Mouse (Mus musculus) cerebellum, adult 8-10 months (tissue): ENCODE results near the gene Il11ra1.
"Not testable (repeated sequence)": the region's sequence is repeated elsewhere in the genome, so short reads cannot be mapped to it uniquely, and the experiment has no call there.

Experiments used
- DNase-seq: peaks from one replicate; pipeline ENCODE4 v3.0.0; 2022

Gene Il11ra1

GRCm38 (mm10) chr4:41755338-41756305, 55.8 kb downstream of the Il11ra1 start, which contains the start of gene Sigmar1:
Sigmar1 (minus strand) TSS chr4:41756157.
- peak; percentile 92 for DNase-seq

- DNase-seq = no peak
These were observed 56.7 kb downstream of the Il11ra1 start for GRCm38 (mm10) chr4:41756440-41756839.

- DNase-seq = peak; percentile 28
These were observed 57.5 kb downstream of the Il11ra1 start for GRCm38 (mm10) chr4:41757321-41757720.

- DNase-seq = peak; percentile 18
These were observed 58.2 kb downstream of the Il11ra1 start for GRCm38 (mm10) chr4:41758021-41758420.

GRCm38 (mm10) chr4:41758701-41759100, 58.9 kb downstream of the Il11ra1 start:
- DNase-seq = peak; percentile 18

GRCm38 (mm10) chr4:41759206-41759605, 59.4 kb downstream of the Il11ra1 start:
- peak; percentile 32 for DNase-seq

- DNase-seq = no peak
These were observed 60.0 kb downstream of the Il11ra1 start for GRCm38 (mm10) chr4:41759656-41760287.

GRCm38 (mm10) chr4:41760288-41760721, 60.5 kb downstream of the Il11ra1 start:
- peak; percentile 92 for DNase-seq

GRCm38 (mm10) chr4:41760911-41761310, 61.1 kb downstream of the Il11ra1 start:
- no peak for DNase-seq

GRCm38 (mm10) chr4:41761680-41762079, 61.9 kb downstream of the Il11ra1 start:
- no peak for DNase-seq

- DNase-seq = peak; percentile 28
These were observed 62.4 kb downstream of the Il11ra1 start for GRCm38 (mm10) chr4:41762099-41762687.

- peak; percentile 40 for DNase-seq
These were observed 62.9 kb downstream of the Il11ra1 start for GRCm38 (mm10) chr4:41762688-41763114.

GRCm38 (mm10) chr4:41763176-41763575, 63.4 kb downstream of the Il11ra1 start:
- not testable (repeated sequence) for DNase-seq

- DNase-seq = not testable (repeated sequence)
These were observed 67.5 kb downstream of the Il11ra1 start for GRCm38 (mm10) chr4:41767301-41767700.

- DNase-seq = peak; percentile 43
These were observed 73.2 kb downstream of the Il11ra1 start for GRCm38 (mm10) chr4:41772946-41773345.

GRCm38 (mm10) chr4:41773502-41773901, 73.7 kb downstream of the Il11ra1 start:
- DNase-seq = peak; percentile 71

GRCm38 (mm10) chr4:41774002-41774401, 74.2 kb downstream of the Il11ra1 start, which contains the start of gene Ccl27a:
Ccl27a (minus strand) TSS chr4:41774247.
- peak; percentile 86 for DNase-seq

GRCm38 (mm10) chr4:41774506-41774905, 74.7 kb downstream of the Il11ra1 start:
- DNase-seq = not testable (repeated sequence)

- not testable (repeated sequence) for DNase-seq
These were observed 76.1 kb downstream of the Il11ra1 start for GRCm38 (mm10) chr4:41775840-41776239.

- not testable (repeated sequence) for DNase-seq
These were observed 81.5 kb downstream of the Il11ra1 start for GRCm38 (mm10) chr4:41781271-41781670.

GRCm38 (mm10) chr4:41781748-41782485, 82.1 kb downstream of the Il11ra1 start:
- peak; percentile 33 for DNase-seq

- DNase-seq = not testable (repeated sequence)
These were observed 82.9 kb downstream of the Il11ra1 start for GRCm38 (mm10) chr4:41782711-41783110.
